Mouse (Mus musculus) layer of hippocampus, adult 9-11 months (tissue): ENCODE results near the gene Timp4.
"Not testable (repeated sequence)": the region's sequence is repeated elsewhere in the genome, so short reads cannot be mapped to it uniquely, and the experiment has no call there.

ENCODE experiments used
- DNase-seq: peaks from one replicate; pipeline ENCODE4 v3.0.0; 2022

Gene Timp4

GRCm38 (mm10) chr6:115245500-115246058, 6.4 kb downstream of the Timp4 start:
- DNase-seq = no peak

- peak; percentile 32 for DNase-seq
These were observed 7.8 kb downstream of the Timp4 start for GRCm38 (mm10) chr6:115244222-115244621.

GRCm38 (mm10) chr6:115241939-115242338, 10.1 kb downstream of the Timp4 start:
- peak; percentile 48 for DNase-seq

GRCm38 (mm10) chr6:115241131-115241699, 10.8 kb downstream of the Timp4 start:
- no peak for DNase-seq

- DNase-seq = not testable (repeated sequence)
These were observed 11.6 kb downstream of the Timp4 start for GRCm38 (mm10) chr6:115240431-115240830.

- peak; percentile 44 for DNase-seq
These were observed 12.7 kb downstream of the Timp4 start for GRCm38 (mm10) chr6:115239335-115239734.

GRCm38 (mm10) chr6:115238031-115239027, 13.7 kb downstream of the Timp4 start:
- no peak for DNase-seq

- DNase-seq = no peak
These were observed 19.4 kb downstream of the Timp4 start for GRCm38 (mm10) chr6:115232562-115232961.

- no peak for DNase-seq
These were observed 20.2 kb downstream of the Timp4 start for GRCm38 (mm10) chr6:115231836-115232235.

GRCm38 (mm10) chr6:115230557-115230956, 21.4 kb downstream of the Timp4 start:
- no peak for DNase-seq

- DNase-seq = peak; percentile 77
These were observed 24.5 kb downstream of the Timp4 start for GRCm38 (mm10) chr6:115227529-115227928.

GRCm38 (mm10) chr6:115227043-115227442, 25.0 kb downstream of the Timp4 start, which contains the start of gene Gm17482:
Gm17482 (plus strand) TSS chr6:115227343.
- no peak for DNase-seq

- DNase-seq = peak; percentile 88
These were observed 26.5 kb downstream of the Timp4 start for GRCm38 (mm10) chr6:115225519-115225918.

- DNase-seq = peak; percentile 52
These were observed 30.8 kb downstream of the Timp4 start for GRCm38 (mm10) chr6:115221215-115221641.

GRCm38 (mm10) chr6:115213129-115213528, 38.9 kb downstream of the Timp4 start:
- DNase-seq = no peak

- DNase-seq = no peak
These were observed 39.7 kb downstream of the Timp4 start for GRCm38 (mm10) chr6:115212132-115212903.

- no peak for DNase-seq
These were observed 41.2 kb downstream of the Timp4 start for GRCm38 (mm10) chr6:115210820-115211219.

GRCm38 (mm10) chr6:115210187-115210586, 41.8 kb downstream of the Timp4 start:
- peak; percentile 48 for DNase-seq

GRCm38 (mm10) chr6:115203029-115203428, 49.0 kb downstream of the Timp4 start:
- no peak for DNase-seq

- no peak for DNase-seq
These were observed 51.3 kb downstream of the Timp4 start for GRCm38 (mm10) chr6:115200753-115201152.
